Mouse (Mus musculus): ENCODE results near the gene Hoxc6. TPM values are rescaled to one million over a fixed set of nuclear protein-coding genes. Genes with fewer than 3 reads are reported as not detected.

Hoxc6 gene
- total RNA-seq, 1 experiment from 2014 or later, result 37.4 TPM

- peak; percentile 82 for DNase-seq
Measured at GRCm38 (mm10) chr15:103013238-103013984, 15.4 kb downstream of the Hoxc6 start.

GRCm38 (mm10) chr15:103014166-103015008, 16.3 kb downstream of the Hoxc6 start:
- peak; percentile 87 for DNase-seq

- peak; percentile 60 for DNase-seq
Measured at GRCm38 (mm10) chr15:103015009-103015399, 16.9 kb downstream of the Hoxc6 start.

- peak; percentile 44 for DNase-seq
Measured at GRCm38 (mm10) chr15:103015406-103016166, 17.5 kb downstream of the Hoxc6 start.

GRCm38 (mm10) chr15:103018636-103019035, 20.6 kb downstream of the Hoxc6 start, which contains the start of gene Hoxc4:
TSS of gene Hoxc4 (plus strand) at chr15:103018934.
- no peak for DNase-seq

GRCm38 (mm10) chr15:103020899-103021418, 22.9 kb downstream of the Hoxc6 start:
- DNase-seq, result peak; percentile 46

- DNase-seq, result no peak
Measured at GRCm38 (mm10) chr15:103021544-103021943, 23.5 kb downstream of the Hoxc6 start.

- no peak for DNase-seq
Measured at GRCm38 (mm10) chr15:103024131-103024530, 26.1 kb downstream of the Hoxc6 start.

GRCm38 (mm10) chr15:103027266-103028235, 29.5 kb downstream of the Hoxc6 start:
- peak; percentile 38 for DNase-seq

GRCm38 (mm10) chr15:103028916-103029512, 31.0 kb downstream of the Hoxc6 start:
- DNase-seq, result no peak

- no peak for DNase-seq
Measured at GRCm38 (mm10) chr15:103030142-103030541, 32.1 kb downstream of the Hoxc6 start.

GRCm38 (mm10) chr15:103032167-103032566, 34.1 kb downstream of the Hoxc6 start:
- no peak for DNase-seq

GRCm38 (mm10) chr15:103032646-103033575, 34.9 kb downstream of the Hoxc6 start:
- DNase-seq, result peak; percentile 31

- DNase-seq, result peak; percentile 79
Measured at GRCm38 (mm10) chr15:103034043-103034806, 36.2 kb downstream of the Hoxc6 start.

GRCm38 (mm10) chr15:103034807-103035547, 36.9 kb downstream of the Hoxc6 start:
- DNase-seq, result peak; percentile 51

GRCm38 (mm10) chr15:103035548-103035881, 37.5 kb downstream of the Hoxc6 start:
- DNase-seq, result no peak

- DNase-seq, result no peak
Measured at GRCm38 (mm10) chr15:103037579-103037978, 39.5 kb downstream of the Hoxc6 start.

Measured in adrenal gland, postnatal 14 days (tissue).